Mouse (Mus musculus) hindbrain, embryonic 14.5 days (tissue): ENCODE results near the gene Dync1li2. TPM values are rescaled to one million over a fixed set of nuclear protein-coding genes. Genes with fewer than 3 reads are reported as not detected.

Experiments
- ATAC-seq: fragments of 200-750 bp; cut with Nextera tagmentation; 2 replicates; pipeline ENCODE4 v1.8.0; 2017; ENCODE audit warnings: moderate number of reproducible peaks, mild to moderate bottlenecking, moderate TSS enrichment, moderate library complexity; ENCODE audit not compliant: low FRiP score
- DNase-seq: peaks from one replicate; pipeline ENCODE4 v3.0.0-alpha.2; 2015; ENCODE audit warnings: low spot score
- H3K27ac ChIP-seq: fragments of 300-500 bp; sonication (generic); 2 replicates; pipeline ENCODE4 v1.5.1; 2014; ENCODE audit warnings: mild to moderate bottlenecking, moderate library complexity
- H3K27me3 ChIP-seq: fragments of 300-500 bp; sonication (generic); 2 replicates; pipeline ENCODE4 v1.6.1; 2014; ENCODE audit warnings: mild to moderate bottlenecking, low read length, mixed read lengths; ENCODE audit not compliant: control insufficient read depth, insufficient read depth
- H3K36me3 ChIP-seq: fragments of 300-500 bp; sonication (generic); replicated peaks from 2 replicates; pipeline ENCODE4 v1.6.1; 2014; ENCODE audit not compliant: control insufficient read depth, insufficient read depth
- H3K4me1 ChIP-seq: fragments of 300-500 bp; sonication (generic); replicated peaks from 2 replicates; pipeline ENCODE4 v1.6.1; 2014; ENCODE audit warnings: antibody characterized with exemption, low read length, mixed read lengths; ENCODE audit not compliant: control insufficient read depth, insufficient read depth
- H3K4me2 ChIP-seq: fragments of 300-500 bp; sonication (generic); replicated peaks from 2 replicates; pipeline ENCODE4 v1.6.1; 2014; ENCODE audit warnings: mild to moderate bottlenecking, moderate library complexity
- H3K4me3 ChIP-seq: fragments of 300-500 bp; sonication (generic); replicated peaks from 2 replicates; pipeline ENCODE4 v1.5.1; 2014; ENCODE audit warnings: mild to moderate bottlenecking, low read length
- H3K9ac ChIP-seq: fragments of 300-500 bp; sonication (generic); 2 replicates; pipeline ENCODE4 v1.6.1; 2014
- H3K9me3 ChIP-seq: fragments of 300-500 bp; sonication (generic); 2 replicates; pipeline ENCODE4 v1.6.1; 2016; ENCODE audit warnings: low read length; ENCODE audit not compliant: control insufficient read depth
- WGBS: fragments of 180-500 bp; shearing (Covaris S2); extraction: QIAGEN DNeasy Blood & Tissue Kit; methylation state at CpG from one replicate; pipeline ENCODE4 v1.1.7; 2014; 5-methylcytosine and 5-hydroxymethylcytosine counted together
- polyA plus RNA-seq: library from polyadenylated mRNA; unstranded; fragments of >200 nt; fragmentation: Nextera tagmentation; extraction: Ambion mirVana; gene quantifications from 2 replicates; pipeline ENCODE4 v1.2.1, GENCODE M21; 2014

The Dync1li2 gene
- polyA plus RNA-seq, 1 experiment from 2014 or later = 96.5 TPM

DNA sequence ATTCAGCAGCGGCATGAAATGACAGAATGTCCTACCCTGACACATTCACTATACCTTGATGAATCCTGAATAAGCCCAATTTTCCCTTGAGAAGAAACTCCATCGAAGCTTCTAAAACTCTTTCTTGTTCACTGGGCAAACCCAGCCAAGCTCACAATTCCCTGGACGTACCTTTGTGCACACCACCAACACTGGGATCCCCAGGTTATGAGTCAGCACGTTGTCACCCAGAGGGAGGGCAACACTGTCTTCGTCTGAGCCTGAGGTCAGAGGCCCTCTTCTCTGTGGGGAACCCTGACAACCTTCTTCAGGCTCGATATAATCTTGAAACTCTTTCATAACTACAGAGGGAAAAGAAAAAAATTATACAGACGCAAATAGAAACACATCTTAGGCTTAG, 12.6 kb downstream of the Dync1li2 start:
- Histone ChIP-seq H3K4me2 (no peak overlapping the region), H3K27ac (no peak overlapping the region), H3K27me3 (no peaks in the 10 kb centered on the region), H3K4me3 (no peak overlapping the region), H3K4me1 (no peaks in the 10 kb centered on the region), H3K9me3 (no peaks in the 10 kb centered on the region), H3K9ac (no peak overlapping the region), H3K36me3 (peaks cover 99% of the 10 kb centered on the region)
- ATAC-seq (no peak), DNase-seq (no peak)
- WGBS = 84% methylated on average over 7 of the region's 7 CpGs

DNA sequence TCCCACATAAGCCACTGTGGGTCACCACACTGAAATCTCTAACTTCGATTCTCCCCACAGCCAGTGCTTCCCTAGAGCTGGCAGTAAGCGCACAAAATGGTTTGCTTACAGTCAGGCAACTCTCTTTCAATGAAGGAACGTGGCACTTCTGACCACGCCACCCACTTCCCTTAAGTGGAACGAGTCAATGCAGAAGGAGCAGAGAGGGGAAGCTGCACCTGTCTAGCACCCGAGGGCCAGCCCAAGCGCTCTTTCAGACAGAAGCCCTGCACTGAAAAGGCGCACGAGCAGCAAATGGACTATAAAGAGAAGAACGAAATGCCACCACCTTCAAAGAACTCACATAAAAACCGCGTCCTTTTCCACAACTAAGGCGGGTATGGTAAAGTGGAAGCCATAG, 15.1 kb downstream of the Dync1li2 start:
- Histone ChIP-seq H3K4me1 (no peaks in the 10 kb centered on the region), H3K4me2 (no peak overlapping the region), H3K4me3 (no peak overlapping the region), H3K36me3 (peaks cover 99% of the 10 kb centered on the region), H3K9ac (no peak overlapping the region), H3K27ac (no peak overlapping the region), H3K27me3 (no peaks in the 10 kb centered on the region), H3K9me3 (no peaks in the 10 kb centered on the region)
- no peak for DNase-seq
- ATAC-seq = no peak
- WGBS = 93% methylated on average over 13 of the region's 13 CpGs

GRCm38 (mm10) chr8:104422313-104422712, 20.5 kb downstream of the Dync1li2 start:
- Histone ChIP-seq H3K4me1 (no peaks in the 10 kb centered on the region), H3K9me3 (no peaks in the 10 kb centered on the region), H3K9ac (no peak overlapping the region), H3K4me3 (no peak overlapping the region), H3K27me3 (no peaks in the 10 kb centered on the region), H3K27ac (no peak overlapping the region), H3K36me3 (peaks cover 97% of the 10 kb centered on the region), H3K4me2 (no peak overlapping the region)
- DNase-seq (no peak), ATAC-seq (no peak)
- 88% methylated on average over 6 of the region's 6 CpGs for WGBS

GRCm38 (mm10) chr8:104416022-104416421, 26.8 kb downstream of the Dync1li2 start:
- Histone ChIP-seq H3K27me3 (no peaks in the 10 kb centered on the region), H3K36me3 (peaks cover 47% of the 10 kb centered on the region), H3K4me2 (no peak overlapping the region), H3K4me3 (no peak overlapping the region), H3K9me3 (no peaks in the 10 kb centered on the region), H3K9ac (no peak overlapping the region), H3K4me1 (no peaks in the 10 kb centered on the region), H3K27ac (no peak overlapping the region)
- DNase-seq (no peak), ATAC-seq (no peak)
- WGBS = 74% methylated on average over 6 of the region's 6 CpGs

- no peaks in the 10 kb centered on the region for H3K4me1 ChIP-seq
- peaks cover 29% of the 10 kb centered on the region for H3K36me3 ChIP-seq
- H3K9ac ChIP-seq = no peak overlapping the region
- DNase-seq (no peak), ATAC-seq (no peak)
- no peak overlapping the region for H3K4me3 ChIP-seq
- 37% methylated on average over 3 of the region's 3 CpGs for WGBS
- no peaks in the 10 kb centered on the region for H3K9me3 ChIP-seq
- no peak overlapping the region for H3K4me2 ChIP-seq
- H3K27ac ChIP-seq = no peak overlapping the region
- H3K27me3 ChIP-seq = no peaks in the 10 kb centered on the region
These were observed 28.6 kb downstream of the Dync1li2 start for GRCm38 (mm10) chr8:104414204-104414603.

GRCm38 (mm10) chr8:104413770-104414169, 29.1 kb downstream of the Dync1li2 start:
- Histone ChIP-seq H3K4me3 (no peak overlapping the region), H3K9ac (no peak overlapping the region), H3K4me2 (no peak overlapping the region), H3K27ac (no peak overlapping the region), H3K36me3 (peaks cover 24% of the 10 kb centered on the region), H3K27me3 (no peaks in the 10 kb centered on the region), H3K4me1 (no peaks in the 10 kb centered on the region), H3K9me3 (no peaks in the 10 kb centered on the region)
- 90% methylated on average over 4 of the region's 4 CpGs for WGBS
- DNase-seq (no peak), ATAC-seq (no peak)

DNA sequence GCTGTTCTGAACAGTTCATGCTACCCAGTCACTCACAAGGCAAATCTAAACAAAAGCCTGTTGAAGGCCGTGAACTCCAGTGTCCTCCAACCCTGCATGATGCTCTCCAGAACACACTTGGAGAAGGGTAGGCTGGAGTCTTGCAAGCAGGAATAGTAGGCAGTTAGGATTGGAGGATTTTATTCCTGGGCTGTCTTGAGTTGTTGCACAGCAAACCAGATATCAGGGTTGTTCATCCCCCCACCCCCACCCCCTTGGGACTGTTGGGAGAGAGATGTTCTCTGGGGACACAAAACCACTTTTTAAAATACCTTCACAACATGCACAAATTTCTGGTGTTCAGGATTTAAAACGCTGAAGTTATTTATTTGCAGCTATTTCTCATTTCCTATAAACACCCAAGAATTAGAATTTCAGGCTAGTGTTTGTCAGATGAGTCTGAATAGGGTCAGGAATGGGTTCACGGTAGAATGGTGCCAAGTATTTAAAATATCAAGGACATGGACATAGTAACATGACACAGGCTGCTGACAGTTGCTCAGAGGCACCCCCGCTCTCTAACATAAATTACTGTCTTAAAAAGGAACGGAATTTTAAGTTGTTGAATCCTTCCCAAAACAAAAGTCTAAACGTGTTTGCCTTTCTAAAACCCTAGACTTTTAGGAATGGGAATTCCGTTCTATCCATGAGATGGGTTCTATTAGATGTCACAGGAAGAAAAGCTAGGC, 29.9 kb downstream of the Dync1li2 start:
- ATAC-seq (no peak), DNase-seq (no peak)
- Histone ChIP-seq H3K4me1 (no peaks in the 10 kb centered on the region), H3K27ac (no peak overlapping the region), H3K27me3 (no peaks in the 10 kb centered on the region), H3K9me3 (no peaks in the 10 kb centered on the region), H3K9ac (no peak overlapping the region), H3K36me3 (peaks cover 18% of the 10 kb centered on the region), H3K4me2 (no peak overlapping the region), H3K4me3 (no peak overlapping the region)
- WGBS = 80% methylated on average over 7 of the region's 7 CpGs

GRCm38 (mm10) chr8:104411972-104412371, 30.9 kb downstream of the Dync1li2 start:
- Histone ChIP-seq H3K4me2 (no peak overlapping the region), H3K27ac (no peak overlapping the region), H3K9me3 (no peaks in the 10 kb centered on the region), H3K36me3 (peaks cover 8% of the 10 kb centered on the region; the same call in 1 of the 2 replicates), H3K9ac (no peak overlapping the region), H3K27me3 (no peaks in the 10 kb centered on the region), H3K4me3 (no peak overlapping the region), H3K4me1 (no peaks in the 10 kb centered on the region)
- 92% methylated on average over 3 of the region's 3 CpGs for WGBS
- no peak for DNase-seq
- ATAC-seq = no peak

DNA sequence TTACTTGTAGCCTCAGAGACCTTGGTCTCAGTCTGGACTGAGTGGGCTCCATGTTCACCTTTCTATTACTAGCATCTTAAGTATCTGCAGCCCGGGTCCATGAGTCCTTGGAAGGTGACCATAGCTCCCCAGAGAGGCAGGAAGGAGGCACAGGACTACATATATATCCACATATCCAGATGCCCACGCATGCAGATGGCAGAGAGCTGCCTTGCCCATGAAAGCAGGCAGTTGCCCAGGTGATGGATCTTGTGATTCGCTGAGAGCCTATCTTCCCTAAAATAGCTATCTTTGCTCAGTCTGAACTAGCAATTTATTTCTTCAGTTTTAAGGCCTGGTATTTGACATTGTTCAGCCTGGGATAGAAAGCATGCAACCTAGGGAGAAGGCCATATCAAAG, 31.4 kb downstream of the Dync1li2 start:
- H3K36me3 ChIP-seq = peaks cover 7% of the 10 kb centered on the region; the same call in 1 of the 2 replicates

More for the DNA sequence above, 31.4 kb downstream of the Dync1li2 start:
- WGBS = 100% methylated on average over 3 of the region's 3 CpGs
- no peak overlapping the region for H3K4me2 ChIP-seq
- no peak overlapping the region for H3K9ac ChIP-seq
- no peaks in the 10 kb centered on the region for H3K27me3 ChIP-seq
- H3K9me3 ChIP-seq = no peaks in the 10 kb centered on the region
- ATAC-seq (no peak), DNase-seq (no peak)
- no peak overlapping the region for H3K4me3 ChIP-seq
- no peak overlapping the region for H3K27ac ChIP-seq
- H3K4me1 ChIP-seq = no peaks in the 10 kb centered on the region
